Mouse (Mus musculus) heart, adult 2 months (tissue): ENCODE measurements at regions not wholly inside any gene's neighbourhood (a gene's known extent, or its start where the extent isn't known, plus 50 kb on each side); places are given as distances from the start of the nearest gene placed in this dataset.

ENCODE experiments used
- DNase-seq, 2 experiments: peaks; one replicate each; pipeline ENCODE4 v3.0.0; 2021
- H3K27ac ChIP-seq: fragments of 200-600 bp; 2 replicates; pipeline ENCODE4 v1.8.1; 2022
- H3K27me3 ChIP-seq: fragments of 200-500 bp; 2 replicates; pipeline ENCODE4 v1.6.1; 2012; ENCODE audit warnings: mild to moderate bottlenecking, low read length, inconsistent platforms, mixed read lengths; ENCODE audit not compliant: control insufficient read depth, insufficient read depth
- H3K36me3 ChIP-seq: fragments of 200-500 bp; 2 replicates; pipeline ENCODE4 v1.6.1; 2012; ENCODE audit warnings: low read length, inconsistent platforms; ENCODE audit not compliant: control insufficient read depth, insufficient read depth
- H3K4me1 ChIP-seq: fragments of 200-500 bp; 2 replicates; pipeline ENCODE4 v1.6.1; 2011; ENCODE audit warnings: low read length; ENCODE audit not compliant: control insufficient read depth, insufficient read depth
- H3K4me3 ChIP-seq: fragments of 200-600 bp; 2 replicates; pipeline ENCODE4 v1.8.1; 2022
- H3K79me2 ChIP-seq: fragments of 200-500 bp; replicated peaks from 2 replicates; pipeline ENCODE4 v1.6.1; 2012; ENCODE audit warnings: mild to moderate bottlenecking, inconsistent platforms, low read length, moderate library complexity, mixed read lengths; ENCODE audit not compliant: control insufficient read depth, insufficient read depth
- H3K9ac ChIP-seq: fragments of 200-500 bp; 2 replicates; pipeline ENCODE4 v1.6.1; 2012; ENCODE audit warnings: low read depth, mild to moderate bottlenecking, control low read depth, inconsistent platforms, low read length, mixed read lengths
- CTCF ChIP-seq: fragments of 200-600 bp; IDR thresholded peaks from 2 replicates; pipeline ENCODE4 v1.8.1; 2022; ENCODE audit warnings: antibody characterized with exemption, mild to moderate bottlenecking, moderate library complexity
- EP300 ChIP-seq: fragments of 200-500 bp; IDR thresholded peaks from 2 replicates; pipeline ENCODE4 v1.6.1; 2011; ENCODE audit warnings: low read depth, low read length, control low read depth; ENCODE audit not compliant: insufficient read depth
- POLR2A ChIP-seq: fragments of 200-500 bp; IDR thresholded peaks from 2 replicates; pipeline ENCODE4 v1.6.1; 2011; ENCODE audit warnings: mild to moderate bottlenecking, low read depth, low read length, control low read depth; ENCODE audit not compliant: insufficient read depth
- WGBS: fragments of 180-500 bp; shearing (Covaris S2); methylation state at CpG from one replicate; pipeline ENCODE4 v1.1.7; 2018; 5-methylcytosine and 5-hydroxymethylcytosine counted together
- intact Hi-C: fragments of 180-260 bp; cut with DNase I; formaldehyde crosslinking; loops from one replicate; pipeline ENCODE4 v1.15.1; 2025

GRCm38 (mm10) chr10:15886150-15886549 lies 1168.1 kb upstream of the Gje1 start:
- 57% methylated on average over 1 of the region's 1 CpGs for WGBS
- Histone ChIP-seq H3K27ac (no peak overlapping the region), H3K79me2 (no peaks in the 10 kb centered on the region), H3K9ac (no peak overlapping the region), H3K4me1 (no peaks in the 10 kb centered on the region), H3K4me3 (no peak overlapping the region), H3K27me3 (no peaks in the 10 kb centered on the region), H3K36me3 (no peaks in the 10 kb centered on the region)
- DNase-seq: no peak
- intact Hi-C loops: no loop called here
- TF ChIP-seq CTCF: no peak
- no peak for TF ChIP-seq EP300
- no peak for TF ChIP-seq POLR2A

- DNase-seq: no peak
- 71% methylated on average over 2 of the region's 2 CpGs for WGBS
- no peaks in the 10 kb centered on the region for H3K4me1 ChIP-seq
- H3K36me3 ChIP-seq: no peaks in the 10 kb centered on the region
- no peak overlapping the region for H3K27ac ChIP-seq
- TF ChIP-seq EP300: no peak
- TF ChIP-seq POLR2A: no peak
- no peak for TF ChIP-seq CTCF
- no peak overlapping the region for H3K9ac ChIP-seq
- H3K4me3 ChIP-seq: no peak overlapping the region
- intact Hi-C loops: no loop called here
- no peaks in the 10 kb centered on the region for H3K79me2 ChIP-seq
- H3K27me3 ChIP-seq: no peaks in the 10 kb centered on the region
Measured at GRCm38 (mm10) chr10:15868063-15868462, 1150.0 kb upstream of the Gje1 start.

- no peaks in the 10 kb centered on the region for H3K36me3 ChIP-seq
- H3K27ac ChIP-seq: no peak overlapping the region
- no peak for DNase-seq
- H3K4me1 ChIP-seq: no peaks in the 10 kb centered on the region
- no peaks in the 10 kb centered on the region for H3K79me2 ChIP-seq
- no peak overlapping the region for H3K4me3 ChIP-seq
- no peak for TF ChIP-seq POLR2A
- no peak for TF ChIP-seq CTCF
- TF ChIP-seq EP300: no peak
- H3K27me3 ChIP-seq: no peaks in the 10 kb centered on the region
- intact Hi-C loops: no loop called here
- H3K9ac ChIP-seq: no peak overlapping the region
Measured at GRCm38 (mm10) chr10:15866931-15867330, 1148.9 kb upstream of the Gje1 start.

GRCm38 (mm10) chr10:15841381-15841780 lies 1123.4 kb upstream of the Gje1 start:
- no peak for TF ChIP-seq POLR2A
- no peak for TF ChIP-seq EP300
- no peak for TF ChIP-seq CTCF
- H3K27me3 ChIP-seq: no peaks in the 10 kb centered on the region
- H3K27ac ChIP-seq: peak overlapping the region; percentile 24
- no peak for DNase-seq
- 44% methylated on average over 3 of the region's 3 CpGs for WGBS
- intact Hi-C loops: no loop called here
- no peaks in the 10 kb centered on the region for H3K79me2 ChIP-seq
- no peaks in the 10 kb centered on the region for H3K4me1 ChIP-seq
- no peak overlapping the region for H3K4me3 ChIP-seq
- H3K36me3 ChIP-seq: no peaks in the 10 kb centered on the region
- no peak overlapping the region for H3K9ac ChIP-seq

- TF ChIP-seq EP300 (no peak), CTCF (no peak), POLR2A (no peak)
- DNase-seq: no peak
- no peak overlapping the region for H3K9ac ChIP-seq
- H3K4me3 ChIP-seq: no peak overlapping the region
- 95% methylated on average over 2 of the region's 2 CpGs for WGBS
- no peaks in the 10 kb centered on the region for H3K79me2 ChIP-seq
- no peak overlapping the region for H3K27ac ChIP-seq
- no peaks in the 10 kb centered on the region for H3K27me3 ChIP-seq
- H3K4me1 ChIP-seq: no peaks in the 10 kb centered on the region
- no peaks in the 10 kb centered on the region for H3K36me3 ChIP-seq
- intact Hi-C loops: no loop called here
Measured at GRCm38 (mm10) chr10:15832338-15832737, 1114.3 kb upstream of the Gje1 start.

- Histone ChIP-seq H3K4me1 (no peaks in the 10 kb centered on the region), H3K79me2 (no peaks in the 10 kb centered on the region), H3K9ac (no peak overlapping the region), H3K36me3 (no peaks in the 10 kb centered on the region), H3K27ac (no peak overlapping the region), H3K27me3 (no peaks in the 10 kb centered on the region), H3K4me3 (no peak overlapping the region)
- no peak for TF ChIP-seq EP300
- no peak for TF ChIP-seq CTCF
- TF ChIP-seq POLR2A: no peak
- WGBS: 63% methylated on average over 1 of the region's 1 CpGs
- intact Hi-C loops: no loop called here
- DNase-seq: no peak
Measured at GRCm38 (mm10) chr10:15825457-15825856, 1107.4 kb upstream of the Gje1 start.
